Mouse (Mus musculus): ENCODE results near the gene Igf2r. TPM values are rescaled to one million over a fixed set of nuclear protein-coding genes. Genes with fewer than 3 reads are reported as not detected.
"Not testable (repeated sequence)": the region's sequence is repeated elsewhere in the genome, so short reads cannot be mapped to it uniquely, and the experiment has no call there.

The Igf2r gene
- total RNA-seq, 1 experiment from 2014 or later = 7.3 TPM

- no peak for ATAC-seq (replicated peaks; ENCODE audit: low read depth, poor library complexity, severe bottlenecking)
Measured at GRCm38 (mm10) chr17:12678261-12678660, 91.2 kb downstream of the Igf2r start.

- 0 out of 2 replicates have a peak, but pooled peaks have one; percentile 42 for ATAC-seq (replicated peaks; ENCODE audit: low read depth, poor library complexity, severe bottlenecking)
Measured at GRCm38 (mm10) chr17:12677139-12677538, 92.3 kb downstream of the Igf2r start.

GRCm38 (mm10) chr17:12675646-12676045 lies 93.8 kb downstream of the Igf2r start, which contains the start of gene Slc22a1:
Slc22a1 (minus strand) TSS chr17:12675829.
- no peak for ATAC-seq (replicated peaks; ENCODE audit: low read depth, poor library complexity, severe bottlenecking)

- not testable (repeated sequence) for ATAC-seq (replicated peaks; ENCODE audit: low read depth, poor library complexity, severe bottlenecking)
Measured at GRCm38 (mm10) chr17:12674980-12675379, 94.5 kb downstream of the Igf2r start.

GRCm38 (mm10) chr17:12673871-12674270 lies 95.6 kb downstream of the Igf2r start:
- ATAC-seq (replicated peaks; ENCODE audit: low read depth, poor library complexity, severe bottlenecking) = no peak

- ATAC-seq (replicated peaks; ENCODE audit: low read depth, poor library complexity, severe bottlenecking) = no peak
Measured at GRCm38 (mm10) chr17:12672285-12672790, 97.1 kb downstream of the Igf2r start.

GRCm38 (mm10) chr17:12671029-12671605 lies 98.3 kb downstream of the Igf2r start:
- no peak for ATAC-seq (replicated peaks; ENCODE audit: low read depth, poor library complexity, severe bottlenecking)

- ATAC-seq (replicated peaks; ENCODE audit: low read depth, poor library complexity, severe bottlenecking) = peak; percentile 36; the same call in 1 of the 2 replicates
Measured at GRCm38 (mm10) chr17:12669363-12669679, 100.1 kb downstream of the Igf2r start.

- peak; percentile 55 for ATAC-seq (replicated peaks; ENCODE audit: low read depth, poor library complexity, severe bottlenecking)
Measured at GRCm38 (mm10) chr17:12668478-12669362, 100.7 kb downstream of the Igf2r start.

- ATAC-seq (replicated peaks; ENCODE audit: low read depth, poor library complexity, severe bottlenecking) = no peak
Measured at GRCm38 (mm10) chr17:12664156-12664555, 105.3 kb downstream of the Igf2r start.

- ATAC-seq (replicated peaks; ENCODE audit: low read depth, poor library complexity, severe bottlenecking) = no peak
Measured at GRCm38 (mm10) chr17:12660572-12661260, 108.7 kb downstream of the Igf2r start.

- ATAC-seq (replicated peaks; ENCODE audit: low read depth, poor library complexity, severe bottlenecking) = no peak
Measured at GRCm38 (mm10) chr17:12659233-12659632, 110.2 kb downstream of the Igf2r start.

- no peak for ATAC-seq (replicated peaks; ENCODE audit: low read depth, poor library complexity, severe bottlenecking)
Measured at GRCm38 (mm10) chr17:12658784-12659183, 110.7 kb downstream of the Igf2r start.

GRCm38 (mm10) chr17:12655826-12656225 lies 113.6 kb downstream of the Igf2r start:
- peak; percentile 96 for ATAC-seq (replicated peaks; ENCODE audit: low read depth, poor library complexity, severe bottlenecking)

GRCm38 (mm10) chr17:12654061-12654460 lies 115.4 kb downstream of the Igf2r start:
- no peak for ATAC-seq (replicated peaks; ENCODE audit: low read depth, poor library complexity, severe bottlenecking)

- ATAC-seq (replicated peaks; ENCODE audit: low read depth, poor library complexity, severe bottlenecking) = no peak
Measured at GRCm38 (mm10) chr17:12652604-12653003, 116.9 kb downstream of the Igf2r start.

- no peak for ATAC-seq (replicated peaks; ENCODE audit: low read depth, poor library complexity, severe bottlenecking)
Measured at GRCm38 (mm10) chr17:12645461-12645860, 124.0 kb downstream of the Igf2r start.

GRCm38 (mm10) chr17:12641087-12641486 lies 128.4 kb downstream of the Igf2r start:
- ATAC-seq (replicated peaks; ENCODE audit: low read depth, poor library complexity, severe bottlenecking) = no peak; the same call in 1 of the 2 replicates

- no peak for ATAC-seq (replicated peaks; ENCODE audit: low read depth, poor library complexity, severe bottlenecking)
Measured at GRCm38 (mm10) chr17:12639585-12639984, 129.9 kb downstream of the Igf2r start.

- ATAC-seq (replicated peaks; ENCODE audit: low read depth, poor library complexity, severe bottlenecking) = no peak
Measured at GRCm38 (mm10) chr17:12634814-12635213, 134.7 kb downstream of the Igf2r start.

Data from common myeloid progenitor, adult 5-6 weeks (primary cell).